Mouse (Mus musculus): ENCODE data around the gene Pax1.

Pax1 gene

GRCm38 (mm10) chr2:147361581-147361980 lies at the start of gene Pax1:
Gene Pax1, plus strand, starts transcription at chr2:147361925.
- no peak for DNase-seq

DNA sequence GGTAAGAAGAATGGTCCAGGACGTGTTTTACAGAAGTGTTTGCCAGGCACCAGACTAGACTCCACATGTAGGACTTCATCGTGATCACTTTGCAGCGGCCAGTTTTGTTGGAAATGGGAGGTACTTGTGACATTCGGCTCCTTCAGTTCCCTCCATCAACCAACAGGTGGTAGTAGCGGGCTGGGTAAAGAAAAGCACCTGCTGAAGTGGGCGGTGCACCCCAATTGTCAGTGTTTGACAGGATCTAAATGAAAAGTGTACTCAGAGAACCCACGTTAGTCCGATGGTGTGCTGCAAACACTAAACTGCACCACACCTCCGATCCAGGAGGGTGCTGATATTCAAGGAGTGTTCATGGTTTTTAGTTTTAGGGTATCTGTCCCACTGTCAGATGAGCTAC lies 40.7 kb upstream of the Pax1 start:
- no peak for DNase-seq

- DNase-seq = no peak
These were observed 36.5 kb upstream of the Pax1 start for GRCm38 (mm10) chr2:147325178-147325577.

GRCm38 (mm10) chr2:147332731-147333130 lies 29.0 kb upstream of the Pax1 start:
- no peak for DNase-seq

DNA sequence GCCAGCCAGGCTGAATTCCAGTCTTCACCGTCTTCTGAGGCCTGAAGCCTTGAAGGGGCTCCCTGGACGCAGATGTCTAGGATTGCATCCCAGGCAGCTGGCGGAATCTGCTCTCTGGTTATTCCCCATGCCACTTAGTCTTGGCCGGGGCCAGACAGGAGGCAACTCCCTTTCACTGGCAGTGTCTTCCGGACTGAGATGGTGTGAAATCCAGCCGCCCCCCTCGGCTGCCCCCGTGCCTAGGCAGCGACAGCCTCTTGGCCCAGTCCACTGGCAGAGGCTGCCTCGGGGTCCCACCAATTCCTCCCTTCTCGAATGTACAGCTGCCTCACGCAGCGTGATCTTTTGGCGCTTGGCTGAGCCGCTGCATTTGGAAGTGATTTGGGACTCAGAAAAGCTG lies 23.0 kb upstream of the Pax1 start:
- DNase-seq = no peak

GRCm38 (mm10) chr2:147339796-147340195 lies 21.9 kb upstream of the Pax1 start:
- DNase-seq = no peak

- DNase-seq = no peak
These were observed 19.5 kb upstream of the Pax1 start for GRCm38 (mm10) chr2:147342198-147342597.

GRCm38 (mm10) chr2:147359716-147360115 lies 2.0 kb upstream of the Pax1 start:
- DNase-seq = no peak

DNA sequence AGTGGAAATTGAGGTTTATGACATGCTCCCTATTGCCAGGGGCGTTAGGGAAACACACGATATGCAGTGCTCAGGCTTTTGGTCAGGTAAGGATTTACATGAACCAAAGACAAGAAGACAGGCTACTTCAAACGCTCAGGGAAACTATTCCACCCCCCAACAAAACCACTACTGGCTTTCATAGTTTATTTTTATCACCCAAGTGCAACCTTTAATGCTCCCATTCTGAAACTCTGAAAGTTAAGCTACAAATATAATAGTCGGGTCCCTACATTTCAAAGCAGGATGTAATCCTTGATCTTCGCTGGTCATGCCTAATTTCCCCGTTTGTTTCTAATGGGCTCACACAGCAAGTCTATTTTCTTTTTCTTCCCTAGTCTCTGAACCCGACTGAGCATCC lies 1.3 kb upstream of the Pax1 start:
- DNase-seq = no peak

- DNase-seq = no peak
These were observed 869 bp upstream of the Pax1 start for GRCm38 (mm10) chr2:147360856-147361255.

DNA sequence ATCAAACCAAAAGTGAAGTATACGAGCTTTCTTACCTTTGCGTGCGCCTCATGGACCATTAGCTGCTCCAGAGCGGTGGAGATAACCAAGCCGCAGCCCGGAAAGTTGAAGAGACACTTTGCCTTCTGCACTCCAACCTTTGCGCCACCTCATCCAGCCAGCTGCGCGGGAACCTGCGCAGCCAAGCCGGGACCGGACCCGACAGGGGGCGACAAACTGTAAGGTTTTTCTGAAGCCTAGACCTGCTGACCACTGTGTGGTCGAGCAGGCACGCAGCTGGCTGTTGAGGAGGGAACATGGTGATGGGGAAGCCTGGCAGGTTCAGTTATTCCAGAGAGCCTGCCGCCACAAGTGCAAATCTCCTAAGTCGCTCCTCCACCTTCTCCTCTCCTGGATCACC lies 591 bp downstream of the Pax1 start:
- DNase-seq = no peak

DNA sequence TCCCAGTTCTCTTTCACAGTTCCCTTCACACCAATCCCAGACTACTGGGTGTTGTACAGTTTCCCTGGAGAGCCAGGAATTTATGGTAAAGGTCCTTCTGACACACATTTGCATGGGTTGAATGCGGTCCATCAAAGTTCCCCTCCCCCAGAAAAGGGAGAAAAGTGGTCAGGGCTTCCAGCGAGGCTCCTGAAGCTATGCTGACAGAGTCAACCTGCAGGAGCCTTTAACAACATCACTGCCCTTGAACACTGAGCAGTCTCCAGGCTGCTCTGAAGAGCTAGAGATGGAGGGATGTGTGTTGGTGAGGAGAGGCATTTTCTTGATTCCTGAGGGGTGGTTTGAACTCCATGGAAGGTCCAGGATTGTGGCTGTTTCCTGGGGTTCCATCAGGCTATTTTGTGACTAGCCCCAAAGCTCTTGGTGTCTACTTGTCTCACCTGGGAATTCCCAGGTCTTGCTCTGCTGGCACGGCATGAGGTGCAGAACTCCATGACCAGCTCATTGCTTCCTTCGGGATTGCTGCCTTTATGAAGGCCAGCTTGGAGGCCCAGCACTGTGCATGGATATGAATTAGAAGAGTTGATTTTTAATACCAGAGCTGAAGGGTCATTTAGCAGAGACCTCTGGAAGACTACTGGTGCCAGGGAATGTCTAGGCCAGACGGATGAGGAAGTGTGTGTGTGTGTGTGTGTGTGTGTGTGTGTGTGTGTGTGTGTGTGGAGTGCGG lies 1.8 kb downstream of the Pax1 start:
- no peak for DNase-seq

- DNase-seq = no peak
These were observed 2.5 kb downstream of the Pax1 start for GRCm38 (mm10) chr2:147364198-147364597.

GRCm38 (mm10) chr2:147364982-147365907 lies 3.5 kb downstream of the Pax1 start:
- no peak for DNase-seq

DNA sequence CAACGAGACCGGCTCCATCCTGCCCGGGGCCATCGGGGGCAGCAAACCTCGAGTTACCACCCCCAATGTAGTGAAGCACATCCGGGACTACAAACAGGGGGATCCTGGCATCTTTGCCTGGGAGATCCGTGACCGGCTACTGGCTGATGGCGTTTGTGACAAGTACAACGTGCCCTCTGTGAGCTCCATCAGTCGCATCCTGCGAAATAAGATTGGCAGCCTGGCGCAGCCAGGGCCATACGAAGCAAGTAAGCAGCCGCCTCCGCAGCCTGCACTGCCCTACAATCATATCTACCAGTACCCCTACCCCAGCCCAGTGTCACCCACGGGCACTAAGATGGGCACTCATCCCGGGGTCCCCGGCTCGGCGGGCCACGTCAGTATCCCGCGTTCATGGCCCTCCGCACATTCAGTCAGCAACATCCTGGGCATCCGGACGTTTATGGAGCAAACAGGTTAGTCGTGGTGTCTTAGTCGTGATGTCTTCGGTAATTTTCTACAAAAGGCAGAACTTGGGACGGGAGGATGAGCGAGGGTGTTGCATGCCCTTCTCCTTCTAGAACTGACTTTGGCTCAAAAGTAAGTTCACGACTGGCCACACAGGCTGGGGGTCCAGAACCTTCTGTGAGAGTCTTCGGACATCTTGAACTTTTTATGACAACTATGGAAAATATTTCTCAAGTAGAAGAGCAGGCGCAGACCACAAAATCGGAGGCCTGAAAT lies 4.3 kb downstream of the Pax1 start:
- no peak for DNase-seq

- no peak for DNase-seq
These were observed 5.6 kb downstream of the Pax1 start for GRCm38 (mm10) chr2:147367246-147367820.

DNA sequence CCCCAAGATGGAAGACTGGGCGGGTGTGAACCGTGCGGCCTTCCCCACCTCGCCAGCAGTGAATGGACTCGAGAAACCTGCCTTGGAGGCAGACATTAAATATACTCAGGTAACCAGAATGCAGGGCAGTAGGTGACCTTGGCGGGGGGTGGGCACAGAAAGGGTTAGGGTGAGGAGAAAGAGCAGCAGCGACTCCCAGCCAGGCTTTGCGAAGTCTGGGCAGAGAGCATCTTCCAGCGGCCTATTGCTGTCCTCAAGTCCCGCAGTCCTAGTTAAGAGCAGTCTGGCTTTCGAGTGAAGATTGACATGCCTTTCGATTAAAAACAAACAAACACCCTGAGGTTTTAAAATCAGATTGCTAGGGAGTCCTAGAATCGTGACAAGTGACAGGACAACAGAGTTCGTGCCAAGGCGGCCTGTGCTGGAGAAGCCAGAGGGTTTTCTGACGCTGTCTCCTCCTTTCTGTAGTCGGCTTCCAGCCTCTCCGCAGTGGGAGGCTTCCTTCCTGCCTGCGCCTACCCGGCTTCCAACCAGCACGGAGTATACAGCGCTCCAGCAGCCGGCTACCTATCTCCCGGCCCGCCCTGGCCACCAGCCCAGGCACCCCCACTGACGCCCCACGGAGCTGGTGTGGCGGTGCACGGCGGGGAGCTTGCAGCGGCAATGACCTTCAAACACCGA lies 6.3 kb downstream of the Pax1 start:
- DNase-seq = no peak

GRCm38 (mm10) chr2:147369561-147369960 lies 7.8 kb downstream of the Pax1 start:
- no peak for DNase-seq

GRCm38 (mm10) chr2:147370091-147370490 lies 8.4 kb downstream of the Pax1 start:
- no peak for DNase-seq

- no peak for DNase-seq
These were observed 9.6 kb downstream of the Pax1 start for GRCm38 (mm10) chr2:147371289-147371688.

GRCm38 (mm10) chr2:147371840-147372239 lies 10.1 kb downstream of the Pax1 start:
- no peak for DNase-seq

DNA sequence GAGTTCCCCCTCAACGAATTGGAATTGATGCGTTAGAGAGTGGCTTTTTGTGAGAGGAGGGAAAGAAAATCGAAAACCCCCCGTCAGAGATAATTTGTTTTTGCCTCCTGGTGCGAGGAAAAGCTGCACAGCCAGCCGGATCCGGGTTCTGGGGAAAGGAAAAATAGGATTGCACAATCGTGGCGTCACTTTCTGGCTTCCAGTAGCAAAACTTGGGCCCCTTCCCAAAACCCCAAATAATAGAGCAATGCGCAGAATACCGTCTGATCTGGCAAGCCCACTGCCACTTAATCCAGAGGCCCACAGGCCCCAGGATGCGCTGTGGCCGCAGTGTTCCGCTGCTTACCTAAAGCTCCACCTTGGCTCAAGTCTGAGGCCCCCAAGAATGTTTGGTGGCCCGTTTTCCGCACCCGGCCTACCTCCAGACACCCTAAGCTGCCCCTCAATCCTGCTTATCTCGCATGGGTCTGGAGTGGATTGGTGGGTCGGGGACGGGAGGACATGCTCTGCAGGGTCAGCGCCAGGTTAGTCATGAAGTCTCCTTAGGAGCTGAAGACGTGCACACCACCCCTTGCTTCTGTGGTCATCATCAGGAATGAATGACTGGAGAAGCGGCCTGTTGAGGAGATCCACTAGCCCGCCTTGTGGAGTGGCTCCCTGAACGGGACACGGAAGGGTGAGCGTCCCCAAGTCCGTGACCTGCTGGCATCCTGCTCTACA lies 11.4 kb downstream of the Pax1 start:
- DNase-seq = no peak

Data from layer of hippocampus, adult 9-11 months (tissue).